Mouse (Mus musculus) lung, postnatal 14 days (tissue): ENCODE measurements around the gene Ppp2r2c.

Experiments
- DNase-seq: peaks from one replicate; pipeline ENCODE4 v3.0.0; 2021

Gene Ppp2r2c

DNA sequence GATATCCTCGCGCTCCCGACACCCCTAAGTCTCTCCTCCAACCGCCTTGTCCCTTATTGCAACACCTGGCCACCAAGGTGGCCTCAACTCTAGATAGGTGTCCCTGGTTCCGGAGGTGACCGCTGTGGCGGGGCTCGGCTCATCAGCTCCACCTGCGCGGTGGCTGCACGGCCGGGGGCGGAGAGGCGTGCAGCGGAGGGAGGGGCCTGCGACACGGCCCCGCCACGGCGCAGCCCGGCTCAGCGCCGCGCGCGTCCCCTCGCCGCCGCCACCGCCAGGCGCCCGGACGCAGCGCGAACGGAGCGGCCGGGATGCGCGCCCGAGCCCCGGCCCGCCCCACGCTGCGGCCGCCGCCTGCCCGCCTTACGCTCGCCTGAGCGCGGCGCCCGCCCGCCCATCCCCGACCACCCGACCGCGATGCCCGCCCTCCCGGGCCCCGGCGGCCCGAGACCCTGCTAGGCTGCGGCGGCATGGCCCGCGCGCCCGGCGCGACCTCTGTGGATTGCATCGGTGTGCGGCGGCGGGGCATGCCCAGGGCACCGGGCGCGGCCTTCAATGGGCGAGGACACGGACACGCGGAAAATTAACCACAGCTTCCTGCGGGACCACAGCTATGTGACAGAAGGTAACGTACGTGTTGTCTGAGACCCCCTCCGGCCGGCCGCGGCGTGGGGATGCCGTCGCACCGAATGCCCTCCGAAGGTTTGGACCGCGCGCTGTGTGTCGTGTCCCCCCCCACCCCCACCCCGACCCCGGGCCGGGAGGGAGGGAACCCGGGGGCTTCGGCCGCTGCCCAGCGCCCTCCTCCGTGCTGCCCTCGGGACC, at the start of gene Ppp2r2c:
Gene Ppp2r2c (plus strand): TSS at position 248 of the 825 bp plus-strand sequence.
- DNase-seq: no peak

- no peak for DNase-seq
Measured at GRCm38 (mm10) chr5:36819742-36820141, 48.6 kb upstream of the Ppp2r2c start.

GRCm38 (mm10) chr5:36820142-36820541, 48.2 kb upstream of the Ppp2r2c start:
- DNase-seq: peak; percentile 60

DNA sequence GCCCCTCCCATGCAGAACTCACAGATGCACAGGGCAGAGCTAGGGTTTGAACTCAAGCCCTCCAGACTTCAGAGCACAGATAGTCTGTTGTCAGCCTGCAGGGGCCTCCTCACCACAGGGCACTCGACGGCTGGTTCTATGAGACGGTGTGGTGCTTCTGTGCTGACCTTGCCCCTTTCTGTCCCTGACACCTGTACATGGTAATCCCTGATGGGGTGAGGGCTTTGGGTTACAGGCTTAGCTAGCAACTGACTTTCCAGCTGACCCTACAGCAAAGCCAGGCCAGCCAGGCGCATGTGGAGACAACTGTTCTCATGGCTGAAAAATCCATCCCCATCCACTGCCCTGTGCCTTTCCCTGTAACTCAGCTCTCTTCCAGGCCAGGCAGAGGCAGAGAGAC, 45.4 kb upstream of the Ppp2r2c start:
- DNase-seq: no peak

DNA sequence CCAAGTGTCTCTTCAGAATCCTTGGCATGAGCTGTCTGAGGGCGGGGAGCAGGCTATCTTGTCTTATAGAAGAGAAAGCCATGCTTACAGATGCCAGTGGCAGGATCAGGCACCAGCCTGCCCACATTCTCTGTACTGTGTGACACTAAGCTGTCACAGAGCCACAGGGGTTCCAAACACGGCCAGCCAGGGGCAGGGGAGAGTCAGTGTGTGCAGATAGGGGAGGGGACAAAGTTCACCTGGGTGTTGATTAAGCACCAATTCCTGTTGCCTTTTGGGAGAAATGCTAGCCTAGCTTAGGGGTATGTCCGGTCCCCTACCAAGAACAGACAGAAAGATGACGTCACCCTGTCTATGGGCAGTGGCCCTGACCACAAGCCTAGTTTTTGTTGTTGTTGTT, 39.2 kb upstream of the Ppp2r2c start:
- no peak for DNase-seq

- peak; percentile 97 for DNase-seq
Measured at GRCm38 (mm10) chr5:36829913-36830879, 38.1 kb upstream of the Ppp2r2c start, which contains the start of gene Man2b2. Man2b2 (minus strand) TSS chr5:36830653.

DNA sequence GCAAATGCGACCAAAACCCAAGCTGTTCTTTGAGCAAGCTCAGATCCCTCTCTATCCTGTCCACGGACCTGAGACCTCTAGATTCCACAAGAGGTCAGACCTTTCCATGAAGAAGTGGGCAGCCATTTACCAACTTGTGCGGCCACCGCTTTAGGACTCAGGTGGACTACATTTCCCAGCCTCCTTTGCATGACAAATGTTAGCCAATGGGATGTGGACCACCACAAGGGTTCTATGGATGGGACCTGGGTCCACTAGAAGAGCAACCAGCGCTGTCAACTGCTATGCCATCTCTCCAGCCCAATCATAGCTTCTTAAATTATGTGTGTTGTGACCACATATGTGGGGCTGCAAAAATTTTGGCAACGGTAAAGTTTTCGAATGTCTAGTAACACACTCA, 37.0 kb upstream of the Ppp2r2c start:
- DNase-seq: peak; percentile 8

- DNase-seq: peak; percentile 74
Measured at GRCm38 (mm10) chr5:36835933-36836332, 32.4 kb upstream of the Ppp2r2c start.

GRCm38 (mm10) chr5:36839032-36839431, 29.3 kb upstream of the Ppp2r2c start:
- no peak for DNase-seq

DNA sequence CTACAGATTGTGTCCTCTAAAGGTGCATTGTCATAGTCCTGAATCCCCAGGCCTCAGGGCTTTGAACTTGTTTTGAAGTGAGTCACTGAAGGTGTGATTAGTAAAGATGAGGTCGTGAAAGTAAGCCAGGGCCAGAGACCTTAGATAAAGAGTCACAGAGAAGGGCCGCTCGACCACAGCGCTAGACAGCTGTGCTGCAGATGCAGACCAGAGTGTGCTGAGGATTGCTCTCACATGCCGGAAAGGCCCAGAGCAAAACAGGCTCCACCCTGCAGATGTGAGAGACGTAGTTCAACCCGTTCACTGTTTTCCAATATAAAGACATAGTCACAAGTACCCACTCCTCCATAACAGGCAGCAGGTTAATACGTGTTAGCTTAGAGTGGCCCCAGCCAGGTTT, 28.7 kb upstream of the Ppp2r2c start:
- DNase-seq: no peak

GRCm38 (mm10) chr5:36840092-36840491, 28.2 kb upstream of the Ppp2r2c start:
- DNase-seq: no peak

DNA sequence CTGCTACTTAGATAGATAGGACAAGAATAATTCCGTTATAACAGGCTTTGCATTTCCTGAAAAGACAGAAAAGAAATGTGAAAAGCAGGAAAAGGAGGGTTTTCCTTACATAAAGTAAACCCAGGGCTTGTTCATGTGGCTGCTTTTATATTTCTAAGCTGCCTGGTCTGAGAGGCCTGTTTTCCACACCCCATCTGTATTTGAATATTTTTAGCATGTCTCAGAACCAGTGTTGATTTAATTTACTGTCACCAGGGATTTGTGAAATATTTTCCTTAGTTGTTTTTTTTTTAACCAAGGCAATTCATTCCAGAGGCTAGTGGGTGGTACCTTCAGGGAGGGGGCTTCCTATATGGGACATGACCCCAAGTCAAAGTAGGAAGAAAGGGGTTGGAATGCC, 26.6 kb upstream of the Ppp2r2c start:
- DNase-seq: no peak

- no peak for DNase-seq
Measured at GRCm38 (mm10) chr5:36844490-36844889, 23.8 kb upstream of the Ppp2r2c start.

GRCm38 (mm10) chr5:36851572-36851971, 16.7 kb upstream of the Ppp2r2c start:
- no peak for DNase-seq

- DNase-seq: no peak
Measured at GRCm38 (mm10) chr5:36855180-36855579, 13.1 kb upstream of the Ppp2r2c start.

DNA sequence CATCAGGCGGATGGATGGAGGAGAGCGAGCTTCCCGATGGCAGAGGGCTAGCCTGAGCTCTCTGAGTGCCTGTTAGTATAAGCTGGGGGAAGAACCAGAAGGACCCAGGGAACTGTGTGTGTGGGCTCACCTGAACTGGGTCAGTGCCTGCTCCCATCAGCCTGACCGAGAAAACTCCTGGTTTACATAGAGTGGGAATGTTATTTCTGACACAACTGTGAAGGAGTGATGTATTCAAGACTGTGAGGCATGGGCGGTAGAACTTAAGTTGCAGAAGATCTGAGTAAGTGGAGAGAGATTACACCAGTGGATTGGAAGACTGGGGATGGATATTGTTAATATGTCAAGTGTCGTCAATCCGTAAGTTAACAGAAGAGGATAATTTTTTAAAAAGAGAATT, 11.8 kb upstream of the Ppp2r2c start:
- DNase-seq: no peak

- DNase-seq: no peak
Measured at GRCm38 (mm10) chr5:36857546-36857945, 10.8 kb upstream of the Ppp2r2c start.

GRCm38 (mm10) chr5:36861084-36861483, 7.2 kb upstream of the Ppp2r2c start:
- no peak for DNase-seq

- no peak for DNase-seq
Measured at GRCm38 (mm10) chr5:36866701-36867250, 1.5 kb upstream of the Ppp2r2c start.

DNA sequence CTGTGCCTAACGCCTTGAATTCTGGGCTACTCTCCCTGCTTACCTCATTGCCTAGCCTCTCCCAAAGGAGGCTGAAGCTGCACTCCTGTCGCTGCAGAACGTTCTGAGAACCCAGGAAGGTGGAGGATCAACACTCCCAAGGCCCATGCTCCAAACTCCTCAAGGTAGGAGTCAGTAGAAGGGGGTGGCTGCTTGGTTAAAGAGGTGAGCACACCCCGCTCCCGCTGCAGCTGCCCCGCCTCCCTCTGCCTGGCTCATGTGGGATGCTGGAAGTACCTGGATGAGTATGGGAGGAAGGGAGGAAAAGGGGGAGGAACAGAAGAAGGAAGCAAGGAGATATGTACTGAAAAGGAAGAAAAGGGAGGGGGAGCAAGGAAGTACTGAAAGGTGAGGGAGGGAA, 752 bp upstream of the Ppp2r2c start:
- DNase-seq: no peak

- DNase-seq: no peak
Measured at GRCm38 (mm10) chr5:36869186-36869577, 869 bp downstream of the Ppp2r2c start.

DNA sequence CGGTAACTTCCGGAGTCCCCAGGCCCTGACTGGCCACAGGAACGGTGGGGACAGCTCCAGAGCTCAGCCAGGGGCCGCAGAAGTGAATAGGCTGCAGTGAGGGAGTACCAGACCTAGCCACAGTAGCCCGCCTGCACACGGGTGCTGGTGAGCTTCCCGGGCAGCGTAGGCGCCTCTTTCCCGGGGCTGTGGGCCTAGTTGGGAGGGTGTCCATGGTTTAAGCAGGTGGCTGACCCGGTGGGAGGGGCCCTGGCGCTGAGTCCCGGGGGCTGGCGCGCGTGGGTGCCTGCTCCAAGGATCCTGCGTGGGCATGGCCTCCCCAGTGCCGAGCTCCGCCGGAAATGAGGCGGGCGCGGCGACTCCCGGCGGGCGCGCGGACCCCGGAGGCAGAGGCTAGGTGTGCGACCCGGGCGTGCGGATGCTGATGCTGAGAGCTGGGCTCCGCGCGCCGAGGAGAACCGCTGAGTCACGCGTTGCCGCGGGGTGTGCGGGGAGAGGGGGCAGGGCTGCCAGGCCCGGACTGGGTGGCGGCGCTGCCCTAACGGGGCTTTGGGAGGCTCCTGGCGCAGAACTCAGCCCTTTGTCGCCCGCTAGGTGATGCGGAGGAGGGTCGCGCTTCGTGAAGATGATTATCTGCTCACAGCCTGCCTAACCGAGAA, 1.4 kb downstream of the Ppp2r2c start:
- no peak for DNase-seq

DNA sequence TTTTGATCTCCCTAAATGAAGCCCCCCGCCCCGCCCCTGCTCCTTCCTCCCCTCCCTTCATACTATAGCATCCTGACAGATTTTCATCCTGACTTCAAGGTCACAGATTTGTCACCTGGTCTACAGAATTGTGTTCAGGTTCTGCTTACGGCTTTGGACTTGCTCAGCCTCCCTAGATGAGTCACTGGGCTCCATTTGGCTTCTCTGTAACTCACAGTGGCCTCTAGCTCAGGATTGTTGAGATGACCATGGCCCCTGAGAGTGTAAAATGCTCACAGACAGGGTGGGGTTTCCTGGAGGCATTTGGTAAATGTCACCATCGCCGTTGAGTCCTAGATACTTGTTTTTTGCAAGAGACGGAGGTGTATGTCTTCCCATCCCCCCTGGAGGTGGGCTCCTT, 2.6 kb downstream of the Ppp2r2c start:
- no peak for DNase-seq
